Mouse (Mus musculus) ES-E14 (cell line): Measurements from ENCODE around the gene Rbp7.

ENCODE experiments used
- HCFC1 ChIP-seq: IDR thresholded peaks from 2 replicates; pipeline ENCODE4 v1.6.1; 2012; ENCODE audit warnings: low read length, inconsistent platforms, borderline replicate concordance; ENCODE audit not compliant: insufficient read depth
- MAFK ChIP-seq: IDR thresholded peaks from 2 replicates; pipeline ENCODE4 v1.6.1; 2014; ENCODE audit warnings: mild to moderate bottlenecking, low read depth, low read length, inconsistent platforms; ENCODE audit not compliant: insufficient read depth
- ZC3H11A ChIP-seq: IDR thresholded peaks from 2 replicates; pipeline ENCODE4 v1.6.1; 2012; ENCODE audit warnings: low read depth, mild to moderate bottlenecking, inconsistent platforms, low read length, borderline replicate concordance
- ZNF384 ChIP-seq: IDR thresholded peaks from 2 replicates; pipeline ENCODE4 v1.6.1; 2012; ENCODE audit warnings: low read depth, low read length, inconsistent platforms

GRCm38 (mm10) chr4:149415651-149416169 is 39.1 kb downstream of the Rbp7 start:
- no peak for TF ChIP-seq HCFC1
- TF ChIP-seq ZNF384 = no peak
- TF ChIP-seq ZC3H11A = no peak
- TF ChIP-seq MAFK = no peak
